Mouse (Mus musculus) forebrain, embryonic 14.5 days (tissue): ENCODE measurements at regions not wholly inside any gene's neighbourhood (a gene's known extent, or its start where the extent isn't known, plus 50 kb on each side); places are given as distances from the start of the nearest gene placed in this dataset.

Experiments
- ATAC-seq: fragments of 200-750 bp; cut with Nextera tagmentation; 2 replicates; pipeline ENCODE4 v1.8.0; 2017; ENCODE audit warnings: mild to moderate bottlenecking, moderate library complexity
- DNase-seq: peaks from one replicate; pipeline ENCODE4 v3.0.0-alpha.2; 2015; ENCODE audit warnings: low spot score
- H3K27ac ChIP-seq: fragments of 300-500 bp; sonication (generic); 2 replicates; pipeline ENCODE4 v1.5.1; 2014; ENCODE audit warnings: low read depth, mild to moderate bottlenecking, control low read depth, low read length, moderate library complexity
- H3K27me3 ChIP-seq: fragments of 300-500 bp; sonication (generic); replicated peaks from 2 replicates; pipeline ENCODE4 v1.6.1; 2014; ENCODE audit warnings: low read length, control low read depth, mixed read lengths; ENCODE audit not compliant: control insufficient read depth, insufficient read depth
- H3K36me3 ChIP-seq: fragments of 300-500 bp; sonication (generic); 2 replicates; pipeline ENCODE4 v1.6.1; 2014; ENCODE audit warnings: low read length, control low read depth; ENCODE audit not compliant: control insufficient read depth, insufficient read depth
- H3K4me1 ChIP-seq: fragments of 300-500 bp; sonication (generic); 2 replicates; pipeline ENCODE4 v1.6.1; 2014; ENCODE audit warnings: antibody characterized with exemption, low read length, control low read depth; ENCODE audit not compliant: control insufficient read depth, insufficient read depth
- H3K4me2 ChIP-seq: fragments of 300-500 bp; sonication (generic); 2 replicates; pipeline ENCODE4 v1.6.1; 2014; ENCODE audit warnings: mild to moderate bottlenecking, control low read depth, low read length
- H3K4me3 ChIP-seq: fragments of 300-500 bp; sonication (generic); 2 replicates; pipeline ENCODE4 v1.5.1; 2014; ENCODE audit warnings: low read depth, low read length, control low read depth
- H3K9ac ChIP-seq: fragments of 300-500 bp; sonication (generic); 2 replicates; pipeline ENCODE4 v1.6.1; 2014; ENCODE audit warnings: mild to moderate bottlenecking, low read length, control low read depth, moderate library complexity
- H3K9me3 ChIP-seq: fragments of 300-500 bp; sonication (generic); replicated peaks from 2 replicates; pipeline ENCODE4 v1.6.1; 2016; ENCODE audit warnings: low read length, control low read depth, mixed read lengths; ENCODE audit not compliant: control insufficient read depth
- WGBS: fragments of 180-500 bp; shearing (Covaris S2); extraction: QIAGEN DNeasy Blood & Tissue Kit; methylation state at CpG from one replicate; pipeline ENCODE4 v1.1.7; 2014; 5-methylcytosine and 5-hydroxymethylcytosine counted together

GRCm38 (mm10) chr2:79510485-79511094 lies 54.0 kb upstream of the Cerkl start:
- H3K9ac ChIP-seq = no peak overlapping the region
- WGBS = 89% methylated on average over 10 of the region's 10 CpGs
- no peak overlapping the region for H3K4me3 ChIP-seq
- no peak overlapping the region for H3K27ac ChIP-seq
- no peaks in the 10 kb centered on the region for H3K36me3 ChIP-seq
- H3K4me2 ChIP-seq = no peak overlapping the region
- H3K9me3 ChIP-seq = no peaks in the 10 kb centered on the region
- no peaks in the 10 kb centered on the region for H3K27me3 ChIP-seq
- no peak for DNase-seq
- H3K4me1 ChIP-seq = no peaks in the 10 kb centered on the region
- ATAC-seq = no peak

GRCm38 (mm10) chr2:79511108-79511507 lies 54.5 kb upstream of the Cerkl start:
- ATAC-seq = no peak
- H3K36me3 ChIP-seq = no peaks in the 10 kb centered on the region
- no peaks in the 10 kb centered on the region for H3K9me3 ChIP-seq
- H3K27ac ChIP-seq = no peak overlapping the region
- H3K4me2 ChIP-seq = no peak overlapping the region
- no peaks in the 10 kb centered on the region for H3K4me1 ChIP-seq
- H3K4me3 ChIP-seq = no peak overlapping the region
- no peaks in the 10 kb centered on the region for H3K27me3 ChIP-seq
- no peak for DNase-seq
- H3K9ac ChIP-seq = no peak overlapping the region
- WGBS = 78% methylated on average over 6 of the region's 6 CpGs

GRCm38 (mm10) chr2:79511676-79512323 lies 55.2 kb upstream of the Cerkl start:
- H3K27me3 ChIP-seq = no peaks in the 10 kb centered on the region
- no peak overlapping the region for H3K27ac ChIP-seq
- no peak for ATAC-seq
- no peak overlapping the region for H3K9ac ChIP-seq
- H3K36me3 ChIP-seq = no peaks in the 10 kb centered on the region
- WGBS = 27% methylated on average over 11 of the region's 11 CpGs
- H3K4me2 ChIP-seq = peak overlapping the region; percentile 33; the same call in 1 of the 2 replicates
- H3K4me1 ChIP-seq = no peaks in the 10 kb centered on the region
- no peaks in the 10 kb centered on the region for H3K9me3 ChIP-seq
- DNase-seq = peak; percentile 81
- no peak overlapping the region for H3K4me3 ChIP-seq

- no peak overlapping the region for H3K27ac ChIP-seq
- H3K4me2 ChIP-seq = peak overlapping the region; percentile 33; the same call in 1 of the 2 replicates
- DNase-seq (no peak), ATAC-seq (no peak)
- H3K4me1 ChIP-seq = no peaks in the 10 kb centered on the region
- H3K9ac ChIP-seq = no peak overlapping the region
- H3K4me3 ChIP-seq = no peak overlapping the region
- H3K27me3 ChIP-seq = no peaks in the 10 kb centered on the region
- no peaks in the 10 kb centered on the region for H3K36me3 ChIP-seq
- WGBS = 77% methylated on average over 2 of the region's 2 CpGs
- no peaks in the 10 kb centered on the region for H3K9me3 ChIP-seq
These were observed 55.8 kb upstream of the Cerkl start for GRCm38 (mm10) chr2:79512374-79512773.

- H3K27me3 ChIP-seq = no peaks in the 10 kb centered on the region
- WGBS = 77% methylated on average over 3 of the region's 3 CpGs
- no peak overlapping the region for H3K27ac ChIP-seq
- H3K9ac ChIP-seq = no peak overlapping the region
- DNase-seq (no peak), ATAC-seq (no peak)
- H3K4me2 ChIP-seq = no peak overlapping the region
- H3K9me3 ChIP-seq = no peaks in the 10 kb centered on the region
- no peaks in the 10 kb centered on the region for H3K4me1 ChIP-seq
- no peak overlapping the region for H3K4me3 ChIP-seq
- no peaks in the 10 kb centered on the region for H3K36me3 ChIP-seq
These were observed 57.1 kb upstream of the Cerkl start for GRCm38 (mm10) chr2:79513726-79514125.

GRCm38 (mm10) chr2:79518046-79518750 lies 61.6 kb upstream of the Cerkl start:
- Histone ChIP-seq H3K36me3 (no peaks in the 10 kb centered on the region), H3K4me1 (no peaks in the 10 kb centered on the region), H3K27ac (no peak overlapping the region), H3K27me3 (no peaks in the 10 kb centered on the region), H3K9me3 (no peaks in the 10 kb centered on the region), H3K4me2 (no peak overlapping the region), H3K9ac (no peak overlapping the region), H3K4me3 (no peak overlapping the region)
- ATAC-seq = no peak
- DNase-seq = no peak
- 84% methylated on average over 8 of the region's 8 CpGs for WGBS

- Histone ChIP-seq H3K36me3 (no peaks in the 10 kb centered on the region), H3K9me3 (no peaks in the 10 kb centered on the region), H3K4me1 (no peaks in the 10 kb centered on the region), H3K4me3 (no peak overlapping the region), H3K4me2 (no peak overlapping the region), H3K27me3 (no peaks in the 10 kb centered on the region), H3K9ac (no peak overlapping the region), H3K27ac (no peak overlapping the region)
- WGBS = 25% methylated on average over 6 of the region's 6 CpGs
- no peak for DNase-seq
- no peak for ATAC-seq
These were observed 63.3 kb upstream of the Cerkl start for GRCm38 (mm10) chr2:79519799-79520449.

- Histone ChIP-seq H3K27ac (no peak overlapping the region), H3K36me3 (no peaks in the 10 kb centered on the region), H3K4me3 (no peak overlapping the region), H3K9ac (no peak overlapping the region), H3K9me3 (no peaks in the 10 kb centered on the region), H3K27me3 (0 out of 2 replicates have a peak, but pooled peaks cover 4% of the 10 kb centered on the region), H3K4me2 (no peak overlapping the region), H3K4me1 (peaks cover 5% of the 10 kb centered on the region; the same call in 1 of the 2 replicates)
- DNase-seq (no peak), ATAC-seq (no peak)
- WGBS = 79% methylated on average over 4 of the region's 4 CpGs
These were observed 66.9 kb upstream of the Cerkl start for GRCm38 (mm10) chr2:79523441-79523840.
